Mouse (Mus musculus): Measurements from ENCODE around the gene Mrrf. TPM values are rescaled to one million over a fixed set of nuclear protein-coding genes. Genes with fewer than 3 reads are reported as not detected.

Gene Mrrf
- 30.3 TPM in 2 replicates for polyA plus RNA-seq (2015; fragmentation: Nextera tagmentation; extraction: Ambion mirVana)

DNA sequence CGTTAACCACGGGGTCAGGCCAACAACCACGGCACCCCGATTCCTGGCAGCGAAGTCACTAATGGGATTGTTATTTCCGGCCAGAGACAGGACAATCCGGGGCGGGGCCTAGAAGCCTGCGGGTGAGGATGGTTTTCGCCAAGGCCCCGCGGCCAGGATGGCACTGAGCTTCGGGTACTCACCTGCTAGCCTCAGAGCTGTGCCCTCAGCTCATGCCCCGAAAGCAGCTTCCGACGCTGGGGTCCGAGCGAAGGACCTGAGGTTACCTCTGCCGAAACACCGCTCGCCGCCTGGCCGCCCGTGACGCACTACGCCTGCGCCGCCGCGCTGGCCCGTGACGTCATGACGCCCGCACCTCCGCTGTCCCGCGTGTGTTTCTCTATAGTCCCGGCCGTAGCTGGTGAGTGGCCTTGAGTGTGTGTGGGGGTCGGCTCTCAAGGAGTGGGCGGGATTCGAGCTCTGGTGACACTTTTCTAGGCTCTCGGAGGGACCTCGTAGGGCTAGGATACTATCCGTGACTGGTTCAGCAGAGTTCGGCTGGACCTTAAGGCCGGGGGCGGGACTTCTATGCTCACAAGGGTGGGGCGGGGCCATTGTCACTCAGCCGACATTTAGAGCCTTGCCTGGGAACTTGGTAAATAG lies at the start of gene Mrrf, which contains the start of gene Rbm18:
Gene Mrrf (plus strand): TSS at position 90 of the 642 bp plus-strand sequence.
Gene Rbm18 (minus strand): TSS at position 474 of the 642 bp plus-strand sequence.
- Histone ChIP-seq H3K27me3 (ENCODE audit: control insufficient read depth, insufficient read depth, low read depth, low read length) (no peaks in the 10 kb centered on the region), H3K9ac (ENCODE audit: low read length) (peak within 1 kb of the TSS; percentile 87), H3K27ac (ENCODE audit: low read length) (peak within 1 kb of the TSS; percentile 96), H3K4me3 (ENCODE audit: low read length) (peak within 1 kb of the TSS; percentile 88), H3K36me3 (ENCODE audit: control insufficient read depth, insufficient read depth, low read length) (peaks cover 21% of the 10 kb centered on the region), H3K4me2 (ENCODE audit: low read depth, low read length) (peak within 1 kb of the TSS; percentile 78), H3K4me1 (replicated peaks; ENCODE audit: control insufficient read depth, insufficient read depth, low read length) (peaks cover 19% of the 10 kb centered on the region), H3K9me3 (ENCODE audit: control insufficient read depth, low read length) (no peaks in the 10 kb centered on the region)
- peak; percentile 98 for ATAC-seq (ENCODE audit: low read depth)
- WGBS, result under 1% methylated on average over 50 of the region's 50 CpGs

DNA sequence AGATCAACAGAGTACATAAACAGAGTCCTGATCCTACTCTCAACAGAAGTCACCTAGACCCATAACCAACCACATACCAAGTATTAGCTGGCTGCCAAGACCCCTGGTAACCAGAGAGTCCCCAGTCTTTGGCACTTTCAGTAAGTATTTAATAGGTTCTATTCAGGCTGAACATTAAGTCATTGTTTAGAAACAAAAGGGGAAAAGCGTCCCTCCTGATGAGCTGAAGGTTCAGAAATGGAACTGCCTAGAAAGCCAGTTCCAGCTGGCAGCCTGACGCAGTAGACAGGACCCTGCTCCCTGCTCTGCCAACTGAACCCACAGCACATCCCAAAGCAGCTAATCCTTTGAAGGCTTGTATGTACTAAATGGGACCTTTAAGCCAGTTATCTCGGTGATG lies 47.0 kb upstream of the Mrrf start:
- ATAC-seq (ENCODE audit: low read depth), result no peak
- H3K9ac ChIP-seq (ENCODE audit: low read length), result no peak overlapping the region
- no peak overlapping the region for H3K4me2 ChIP-seq (ENCODE audit: low read depth, low read length)
- H3K4me1 ChIP-seq (replicated peaks; ENCODE audit: control insufficient read depth, insufficient read depth, low read length), result peaks cover 11% of the 10 kb centered on the region
- no peak overlapping the region for H3K4me3 ChIP-seq (ENCODE audit: low read length)
- H3K27me3 ChIP-seq (ENCODE audit: control insufficient read depth, insufficient read depth, low read depth, low read length), result peaks cover 51% of the 10 kb centered on the region
- 60% methylated on average over 3 of the region's 3 CpGs for WGBS
- H3K27ac ChIP-seq (ENCODE audit: low read length), result no peak overlapping the region
- H3K36me3 ChIP-seq (ENCODE audit: control insufficient read depth, insufficient read depth, low read length), result no peaks in the 10 kb centered on the region
- H3K9me3 ChIP-seq (ENCODE audit: control insufficient read depth, low read length), result no peaks in the 10 kb centered on the region

DNA sequence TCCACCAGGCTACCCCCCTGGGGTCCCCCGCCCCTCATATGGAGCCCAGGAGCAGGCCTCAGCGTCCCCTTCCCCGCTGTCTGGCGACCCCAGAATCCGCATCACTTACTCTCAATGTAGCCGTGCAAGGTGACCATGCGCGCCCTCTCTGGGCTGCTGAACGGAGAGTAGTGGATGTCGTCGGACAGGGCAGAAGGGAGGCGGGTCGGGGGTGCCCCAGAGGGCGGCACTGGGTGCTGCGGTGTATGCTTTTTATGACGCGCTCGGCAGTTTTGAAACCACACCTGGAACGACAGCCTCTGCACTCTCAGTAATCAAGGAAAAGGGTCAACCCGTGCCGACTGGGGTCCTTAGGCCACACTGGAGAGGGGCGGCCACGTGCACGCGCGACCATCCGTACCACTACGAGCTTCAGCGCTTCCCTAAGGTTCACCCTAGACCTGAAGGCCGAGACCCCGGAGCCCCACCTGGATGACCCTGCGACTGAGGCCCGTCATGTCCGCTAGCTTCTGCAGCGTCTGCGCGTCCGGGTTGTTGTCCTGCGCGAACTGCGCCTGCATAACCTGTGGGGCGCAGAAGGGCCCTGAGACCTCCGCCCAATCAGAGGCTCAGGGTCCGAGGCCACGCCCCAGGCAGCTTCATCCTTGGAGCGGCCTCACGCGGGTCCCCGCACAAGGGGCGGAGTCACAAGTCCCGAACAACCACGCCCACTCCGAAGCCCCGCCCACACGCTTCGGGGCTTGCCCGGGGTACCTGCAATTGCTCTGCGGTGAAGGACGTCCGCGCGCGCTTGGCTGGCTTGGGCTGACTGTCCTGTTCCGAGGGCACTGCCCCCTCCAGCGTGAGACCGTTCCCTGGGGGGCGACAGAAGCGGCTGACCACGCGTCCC lies 45.1 kb upstream of the Mrrf start:
- H3K9me3 ChIP-seq (ENCODE audit: control insufficient read depth, low read length), result no peaks in the 10 kb centered on the region
- peak overlapping the region; percentile 29 for H3K9ac ChIP-seq (ENCODE audit: low read length)
- H3K27ac ChIP-seq (ENCODE audit: low read length), result no peak overlapping the region
- H3K4me2 ChIP-seq (ENCODE audit: low read depth, low read length), result peak overlapping the region; percentile 69
- peak; percentile 87 for ATAC-seq (ENCODE audit: low read depth)
- no peaks in the 10 kb centered on the region for H3K36me3 ChIP-seq (ENCODE audit: control insufficient read depth, insufficient read depth, low read length)
- H3K4me1 ChIP-seq (replicated peaks; ENCODE audit: control insufficient read depth, insufficient read depth, low read length), result peaks cover 11% of the 10 kb centered on the region
- H3K27me3 ChIP-seq (ENCODE audit: control insufficient read depth, insufficient read depth, low read depth, low read length), result peaks cover 70% of the 10 kb centered on the region
- 10% methylated on average over 70 of the region's 70 CpGs for WGBS
- H3K4me3 ChIP-seq (ENCODE audit: low read length), result peak overlapping the region; percentile 49

DNA sequence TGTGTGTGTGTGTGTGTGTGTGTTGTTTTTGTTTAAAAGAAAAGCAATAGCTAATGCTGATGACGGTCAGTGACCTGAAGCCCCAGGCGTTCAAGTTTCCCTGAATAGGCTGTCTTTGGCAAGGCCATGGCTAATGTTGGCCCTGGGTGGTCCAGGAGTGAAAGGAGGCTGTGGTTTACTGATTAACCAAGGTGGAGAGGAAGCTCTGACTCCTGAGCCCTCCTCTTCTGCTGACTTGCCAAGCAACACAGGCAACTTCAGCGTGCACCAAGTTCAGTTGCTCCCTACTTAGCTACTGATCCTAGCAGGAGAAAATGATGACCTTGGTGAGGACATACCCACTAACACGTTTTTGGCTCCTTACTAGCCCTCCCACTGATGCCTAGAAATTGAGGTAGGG lies 43.4 kb upstream of the Mrrf start:
- no peak for ATAC-seq (ENCODE audit: low read depth)
- peaks cover 11% of the 10 kb centered on the region for H3K4me1 ChIP-seq (replicated peaks; ENCODE audit: control insufficient read depth, insufficient read depth, low read length)
- H3K27me3 ChIP-seq (ENCODE audit: control insufficient read depth, insufficient read depth, low read depth, low read length), result peaks cover 82% of the 10 kb centered on the region
- no peak overlapping the region for H3K4me3 ChIP-seq (ENCODE audit: low read length)
- no peak overlapping the region for H3K4me2 ChIP-seq (ENCODE audit: low read depth, low read length)
- H3K27ac ChIP-seq (ENCODE audit: low read length), result no peak overlapping the region
- no peaks in the 10 kb centered on the region for H3K9me3 ChIP-seq (ENCODE audit: control insufficient read depth, low read length)
- H3K36me3 ChIP-seq (ENCODE audit: control insufficient read depth, insufficient read depth, low read length), result no peaks in the 10 kb centered on the region
- H3K9ac ChIP-seq (ENCODE audit: low read length), result no peak overlapping the region
- 14% methylated on average over 4 of the region's 4 CpGs for WGBS

DNA sequence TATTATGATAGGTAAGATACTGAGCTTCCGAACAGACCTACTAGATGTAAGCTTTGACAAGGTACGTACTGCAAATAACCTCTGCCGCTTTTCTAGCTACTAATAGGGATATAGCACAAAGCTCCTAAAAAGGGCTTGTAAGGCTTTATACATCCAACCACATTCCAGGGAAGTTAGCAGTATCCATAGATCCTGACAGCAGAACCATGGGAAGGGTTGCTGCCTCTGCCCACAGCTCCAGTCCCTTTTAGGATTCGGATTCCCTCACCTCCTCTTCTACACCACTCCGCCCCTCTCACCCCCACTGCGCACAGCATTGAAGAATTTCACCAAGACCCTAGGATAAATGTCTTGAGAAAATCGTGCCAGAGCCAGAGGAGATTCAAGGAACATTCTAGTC lies 42.9 kb upstream of the Mrrf start:
- WGBS, result 40% methylated on average over 7 of the region's 7 CpGs
- Histone ChIP-seq H3K9me3 (ENCODE audit: control insufficient read depth, low read length) (no peaks in the 10 kb centered on the region), H3K4me3 (ENCODE audit: low read length) (no peak overlapping the region), H3K9ac (ENCODE audit: low read length) (no peak overlapping the region), H3K4me1 (replicated peaks; ENCODE audit: control insufficient read depth, insufficient read depth, low read length) (peaks cover 11% of the 10 kb centered on the region), H3K4me2 (ENCODE audit: low read depth, low read length) (no peak overlapping the region), H3K27ac (ENCODE audit: low read length) (no peak overlapping the region), H3K36me3 (ENCODE audit: control insufficient read depth, insufficient read depth, low read length) (no peaks in the 10 kb centered on the region), H3K27me3 (ENCODE audit: control insufficient read depth, insufficient read depth, low read depth, low read length) (peaks cover 87% of the 10 kb centered on the region)
- no peak for ATAC-seq (ENCODE audit: low read depth)

DNA sequence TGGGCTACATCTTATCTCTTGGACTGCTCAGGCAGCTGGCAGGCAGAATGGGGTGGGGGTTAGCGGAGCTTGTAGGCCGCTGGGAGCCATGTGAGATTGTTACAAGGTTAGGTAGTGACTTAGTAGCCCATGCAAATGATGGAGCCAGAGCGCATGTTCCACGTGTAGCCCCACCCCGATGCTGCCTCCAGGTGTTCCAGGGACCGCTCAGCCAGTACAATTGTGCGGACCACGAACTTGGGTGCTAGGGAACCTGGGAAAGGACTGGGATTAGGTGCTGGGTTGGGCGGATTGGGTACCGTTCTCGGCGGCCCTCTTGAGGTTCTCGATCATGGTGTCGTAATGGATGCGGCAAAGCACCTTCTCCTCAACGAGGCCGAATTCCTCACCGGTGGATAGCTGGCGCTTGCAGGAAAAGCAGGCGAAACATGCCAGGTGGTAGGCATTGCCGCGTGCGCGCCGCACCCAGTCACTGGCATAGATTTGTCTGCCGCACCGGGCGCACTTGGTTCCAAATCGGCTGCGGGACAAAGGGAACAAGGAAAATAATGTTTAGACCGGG lies 42.2 kb upstream of the Mrrf start:
- H3K9ac ChIP-seq (ENCODE audit: low read length), result no peak overlapping the region
- H3K27ac ChIP-seq (ENCODE audit: low read length), result no peak overlapping the region
- H3K9me3 ChIP-seq (ENCODE audit: control insufficient read depth, low read length), result no peaks in the 10 kb centered on the region
- no peak overlapping the region for H3K4me2 ChIP-seq (ENCODE audit: low read depth, low read length)
- WGBS, result 12% methylated on average over 31 of the region's 31 CpGs
- no peak overlapping the region for H3K4me3 ChIP-seq (ENCODE audit: low read length)
- no peaks in the 10 kb centered on the region for H3K36me3 ChIP-seq (ENCODE audit: control insufficient read depth, insufficient read depth, low read length)
- no peak for ATAC-seq (ENCODE audit: low read depth)
- H3K27me3 ChIP-seq (ENCODE audit: control insufficient read depth, insufficient read depth, low read depth, low read length), result peaks cover 94% of the 10 kb centered on the region
- peaks cover 11% of the 10 kb centered on the region for H3K4me1 ChIP-seq (replicated peaks; ENCODE audit: control insufficient read depth, insufficient read depth, low read length)

DNA sequence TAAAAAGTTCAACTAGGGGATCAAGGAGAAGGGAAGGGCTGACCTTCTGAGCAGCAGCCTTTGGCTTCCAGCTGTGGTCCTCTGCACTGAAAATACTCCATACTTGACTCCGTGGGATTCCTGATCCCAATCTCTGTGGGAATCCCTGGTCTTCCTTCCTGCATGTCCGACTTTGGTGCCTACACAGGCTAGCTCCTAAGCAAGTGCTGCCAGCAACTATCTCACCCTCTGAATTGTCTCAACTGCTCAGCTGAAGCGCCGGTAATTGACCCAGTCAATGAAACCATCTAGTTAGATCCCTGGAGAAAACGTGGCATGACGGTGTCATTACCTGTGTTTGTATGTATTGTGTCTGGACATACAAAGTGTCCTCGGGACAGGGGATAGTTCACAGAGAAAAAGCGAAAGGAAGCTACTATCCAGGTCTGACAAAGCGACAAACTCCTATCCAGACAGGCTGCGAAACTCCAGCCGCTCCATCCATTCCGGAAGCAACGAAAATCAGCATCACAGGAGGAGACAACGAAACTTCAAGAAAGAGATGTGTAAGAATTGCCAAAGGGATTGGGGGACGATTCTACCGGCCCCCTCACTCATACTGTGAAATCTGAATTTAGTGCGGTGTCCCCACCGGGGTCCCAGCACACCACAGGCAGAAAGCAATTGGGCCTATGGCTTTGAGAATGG lies 38.9 kb upstream of the Mrrf start:
- peaks cover 89% of the 10 kb centered on the region for H3K27me3 ChIP-seq (ENCODE audit: control insufficient read depth, insufficient read depth, low read depth, low read length)
- H3K27ac ChIP-seq (ENCODE audit: low read length), result no peak overlapping the region
- peaks cover under 1% of the 10 kb centered on the region; the same call in 1 of the 2 replicates for H3K4me1 ChIP-seq (replicated peaks; ENCODE audit: control insufficient read depth, insufficient read depth, low read length)
- H3K4me3 ChIP-seq (ENCODE audit: low read length), result no peak overlapping the region
- no peak overlapping the region for H3K4me2 ChIP-seq (ENCODE audit: low read depth, low read length)
- no peaks in the 10 kb centered on the region for H3K9me3 ChIP-seq (ENCODE audit: control insufficient read depth, low read length)
- H3K36me3 ChIP-seq (ENCODE audit: control insufficient read depth, insufficient read depth, low read length), result no peaks in the 10 kb centered on the region
- no peak overlapping the region for H3K9ac ChIP-seq (ENCODE audit: low read length)
- ATAC-seq (ENCODE audit: low read depth), result no peak
- WGBS, result 9% methylated on average over 18 of the region's 18 CpGs

DNA sequence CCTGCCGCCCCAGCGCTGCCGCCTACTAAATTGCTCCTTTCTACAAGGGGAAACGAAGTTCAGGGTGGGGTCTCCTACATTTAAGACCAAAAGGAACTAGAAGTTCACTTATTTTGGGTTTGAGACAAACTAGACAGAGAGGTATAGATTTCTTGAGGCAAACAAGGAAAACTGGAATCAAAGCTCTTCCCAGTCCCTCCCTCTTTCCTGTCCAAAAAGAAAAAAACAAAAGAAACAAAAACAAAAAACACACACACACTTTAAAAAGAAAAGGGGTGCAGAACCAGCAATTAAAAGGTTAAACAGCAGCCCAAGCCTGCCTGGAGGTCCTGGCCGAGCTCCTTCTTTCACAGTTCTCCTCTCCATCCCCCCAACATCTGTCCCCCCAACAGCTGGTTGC lies 38.2 kb upstream of the Mrrf start:
- H3K4me3 ChIP-seq (ENCODE audit: low read length), result no peak overlapping the region
- H3K9me3 ChIP-seq (ENCODE audit: control insufficient read depth, low read length), result no peaks in the 10 kb centered on the region
- peaks cover 8% of the 10 kb centered on the region for H3K4me1 ChIP-seq (replicated peaks; ENCODE audit: control insufficient read depth, insufficient read depth, low read length)
- H3K36me3 ChIP-seq (ENCODE audit: control insufficient read depth, insufficient read depth, low read length), result no peaks in the 10 kb centered on the region
- no peak overlapping the region for H3K27ac ChIP-seq (ENCODE audit: low read length)
- ATAC-seq (ENCODE audit: low read depth), result no peak
- no peak overlapping the region for H3K9ac ChIP-seq (ENCODE audit: low read length)
- H3K27me3 ChIP-seq (ENCODE audit: control insufficient read depth, insufficient read depth, low read depth, low read length), result peaks cover 92% of the 10 kb centered on the region
- WGBS, result 13% methylated on average over 5 of the region's 5 CpGs
- no peak overlapping the region for H3K4me2 ChIP-seq (ENCODE audit: low read depth, low read length)

DNA sequence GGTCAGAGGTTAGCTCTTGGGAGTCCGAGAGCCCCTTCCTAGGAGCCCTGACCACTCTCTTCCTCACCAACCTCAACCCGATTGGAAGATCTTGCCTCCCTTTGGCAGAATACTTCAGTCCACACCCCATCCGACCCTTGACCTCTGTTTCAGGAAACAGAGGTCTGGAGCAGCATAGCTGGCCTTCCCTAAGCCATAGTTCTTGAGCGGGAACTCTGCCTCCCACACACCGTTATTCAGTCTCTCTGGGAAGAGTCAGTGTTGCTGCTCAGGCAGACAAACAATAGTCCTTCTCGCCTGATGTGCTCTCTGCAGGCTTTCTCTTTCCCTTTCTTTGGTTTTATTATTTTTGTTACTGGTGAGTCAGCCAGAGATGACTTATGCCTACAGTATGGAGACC lies 36.5 kb upstream of the Mrrf start:
- ATAC-seq (ENCODE audit: low read depth), result no peak
- Histone ChIP-seq H3K27ac (ENCODE audit: low read length) (no peak overlapping the region), H3K4me3 (ENCODE audit: low read length) (no peak overlapping the region), H3K4me1 (replicated peaks; ENCODE audit: control insufficient read depth, insufficient read depth, low read length) (peaks cover 20% of the 10 kb centered on the region), H3K9me3 (ENCODE audit: control insufficient read depth, low read length) (no peaks in the 10 kb centered on the region), H3K36me3 (ENCODE audit: control insufficient read depth, insufficient read depth, low read length) (no peaks in the 10 kb centered on the region), H3K9ac (ENCODE audit: low read length) (no peak overlapping the region), H3K4me2 (ENCODE audit: low read depth, low read length) (no peak overlapping the region), H3K27me3 (ENCODE audit: control insufficient read depth, insufficient read depth, low read depth, low read length) (peaks cover 91% of the 10 kb centered on the region)
- 13% methylated on average over 6 of the region's 6 CpGs for WGBS
